Mouse (Mus musculus) midbrain, postnatal 0 days (tissue): ENCODE data around the gene Plxnb2. TPM values are rescaled to one million over a fixed set of nuclear protein-coding genes. Genes with fewer than 3 reads are reported as not detected.

ENCODE experiments used
- ATAC-seq: fragments of 200-750 bp; cut with Nextera tagmentation; 2 replicates; pipeline ENCODE4 v1.8.0; 2017; ENCODE audit warnings: moderate number of reproducible peaks, mild to moderate bottlenecking, moderate TSS enrichment, moderate library complexity; ENCODE audit not compliant: low FRiP score
- DNase-seq: peaks from one replicate; pipeline ENCODE4 v3.0.0-alpha.2; 2015; ENCODE audit warnings: low spot score
- H3K27ac ChIP-seq: fragments of 300-500 bp; sonication (generic); 2 replicates; pipeline ENCODE4 v1.5.1; 2014; ENCODE audit warnings: low read depth, mild to moderate bottlenecking, low read length, mixed read lengths
- H3K27me3 ChIP-seq: fragments of 300-500 bp; sonication (generic); 2 replicates; pipeline ENCODE4 v1.6.1; 2014; ENCODE audit warnings: low read length, control low read depth, mixed read lengths; ENCODE audit not compliant: insufficient read depth
- H3K36me3 ChIP-seq: fragments of 300-500 bp; sonication (generic); 2 replicates; pipeline ENCODE4 v1.6.1; 2014; ENCODE audit warnings: low read length, control low read depth, mixed read lengths; ENCODE audit not compliant: insufficient read depth
- H3K4me1 ChIP-seq: fragments of 300-500 bp; sonication (generic); 2 replicates; pipeline ENCODE4 v1.6.1; 2014; ENCODE audit warnings: mild to moderate bottlenecking, control low read depth, antibody characterized with exemption, low read length, mixed read lengths; ENCODE audit not compliant: insufficient read depth
- H3K4me2 ChIP-seq: fragments of 300-500 bp; sonication (generic); 2 replicates; pipeline ENCODE4 v1.6.1; 2014; ENCODE audit warnings: low read depth, mild to moderate bottlenecking, low read length, mixed read lengths; ENCODE audit not compliant: poor library complexity, severe bottlenecking
- H3K4me3 ChIP-seq: fragments of 300-500 bp; sonication (generic); 2 replicates; pipeline ENCODE4 v1.5.1; 2014; ENCODE audit warnings: low read depth, mild to moderate bottlenecking, low read length, moderate library complexity
- H3K9ac ChIP-seq: fragments of 300-500 bp; sonication (generic); replicated peaks from 2 replicates; pipeline ENCODE4 v1.6.1; 2014; ENCODE audit warnings: mild to moderate bottlenecking, low read length, moderate library complexity, mixed read lengths; ENCODE audit not compliant: poor library complexity, severe bottlenecking
- H3K9me3 ChIP-seq: fragments of 300-500 bp; sonication (generic); 2 replicates; pipeline ENCODE4 v1.6.1; 2016; ENCODE audit warnings: low read length, control low read depth
- CTCF ChIP-seq: IDR thresholded peaks from 2 replicates; pipeline ENCODE4 v1.5.1; 2016; ENCODE audit warnings: antibody characterized with exemption, mild to moderate bottlenecking
- WGBS: fragments of 180-500 bp; shearing (Covaris S2); extraction: QIAGEN DNeasy Blood & Tissue Kit; methylation state at CpG from one replicate; pipeline ENCODE4 v1.1.7; 2014; 5-methylcytosine and 5-hydroxymethylcytosine counted together
- polyA plus RNA-seq: library from polyadenylated mRNA; unstranded; fragments of >200 nt; fragmentation: Nextera tagmentation; extraction: Ambion mirVana; gene quantifications from 2 replicates; pipeline ENCODE4 v1.2.1, GENCODE M21; 2015
- total RNA-seq: library from RNA; depleted of rRNA; stranded (reverse); fragments of >200 nt; gene quantifications from 2 replicates; pipeline ENCODE4 v1.2.3, GENCODE M21; 2014

Gene Plxnb2
- total and polyA plus RNA-seq, 2 experiments from 2014 or later: 50.4 to 199 TPM

DNA sequence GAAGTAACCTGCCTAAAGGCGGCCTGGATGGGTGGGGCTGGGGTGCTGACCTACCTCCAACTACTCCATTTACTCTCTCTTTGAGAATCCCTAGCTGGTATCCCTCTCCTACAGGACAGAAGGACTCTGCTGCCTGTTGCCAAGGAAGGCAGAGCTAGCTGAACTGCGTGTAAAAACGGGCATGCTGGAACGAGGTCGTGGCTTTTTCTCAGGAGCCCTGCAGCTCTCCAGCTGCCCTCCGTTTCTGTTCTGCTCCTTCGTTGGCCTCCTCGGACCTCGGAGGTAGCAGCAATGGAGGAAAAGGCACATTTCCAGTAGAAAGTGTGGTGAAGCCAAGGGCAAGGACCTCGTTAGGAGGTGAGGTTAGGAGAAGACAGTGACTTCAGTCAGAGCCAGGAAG lies 11.7 kb downstream of the Plxnb2 start:
- no peaks in the 10 kb centered on the region for H3K27me3 ChIP-seq
- no peaks in the 10 kb centered on the region for H3K9me3 ChIP-seq
- H3K36me3 ChIP-seq: peaks cover 47% of the 10 kb centered on the region
- 58% methylated on average over 10 of the region's 10 CpGs for WGBS
- ATAC-seq (no peak), DNase-seq (no peak)
- peaks cover 11% of the 10 kb centered on the region for H3K4me1 ChIP-seq
- H3K4me2 ChIP-seq: no peak overlapping the region
- no peak overlapping the region for H3K4me3 ChIP-seq
- no peak overlapping the region for H3K27ac ChIP-seq
- no peak for TF ChIP-seq CTCF
- H3K9ac ChIP-seq: no peak overlapping the region

DNA sequence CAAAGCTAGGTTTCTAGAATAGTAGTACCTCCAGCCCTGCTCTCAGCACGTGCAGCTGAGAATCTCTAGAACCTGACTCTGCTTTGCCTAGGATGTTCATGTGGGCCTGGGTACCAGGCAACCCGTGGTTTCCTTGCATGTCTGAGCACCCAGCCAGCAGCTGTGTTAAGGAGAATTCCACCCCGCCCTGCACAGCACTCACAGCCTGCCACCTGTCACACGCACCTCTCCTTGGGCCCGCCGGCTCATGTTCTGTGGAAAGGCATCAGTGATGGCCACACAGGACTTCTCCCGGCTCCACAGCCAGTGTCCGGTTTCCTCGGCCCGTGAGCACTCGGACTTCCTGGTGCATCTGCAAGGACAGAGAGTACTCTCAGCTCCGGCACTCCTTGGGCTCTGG lies 15.1 kb downstream of the Plxnb2 start:
- ATAC-seq: no peak
- Histone ChIP-seq H3K9me3 (no peaks in the 10 kb centered on the region), H3K27me3 (no peaks in the 10 kb centered on the region), H3K4me3 (no peak overlapping the region), H3K4me1 (no peaks in the 10 kb centered on the region), H3K36me3 (peaks cover 81% of the 10 kb centered on the region), H3K9ac (no peak overlapping the region), H3K4me2 (no peak overlapping the region), H3K27ac (no peak overlapping the region)
- TF ChIP-seq CTCF: no peak
- 95% methylated on average over 12 of the region's 12 CpGs for WGBS
- DNase-seq: no peak

DNA sequence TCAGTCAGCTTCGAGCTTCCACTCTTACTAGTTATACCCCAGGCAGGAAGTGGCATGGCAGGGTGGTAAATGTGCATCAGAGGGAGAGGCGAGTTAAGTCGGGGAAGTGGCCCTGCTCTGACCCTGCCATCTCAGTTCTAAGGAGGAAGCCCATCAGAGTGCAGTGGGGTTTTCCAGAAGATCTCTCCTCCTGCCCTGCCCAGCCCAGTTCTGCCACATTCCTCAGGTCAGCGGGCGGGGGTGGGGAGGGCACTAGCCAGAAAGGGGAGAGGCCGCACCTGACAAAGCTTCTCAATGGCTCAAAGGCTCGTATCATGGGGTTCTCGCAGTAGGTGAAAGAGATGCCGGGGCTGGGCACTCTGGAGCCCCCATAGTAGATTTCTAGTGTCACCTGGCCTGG lies 19.2 kb downstream of the Plxnb2 start:
- 91% methylated on average over 9 of the region's 9 CpGs for WGBS
- peaks cover 100% of the 10 kb centered on the region for H3K36me3 ChIP-seq
- H3K9ac ChIP-seq: no peak overlapping the region
- DNase-seq: no peak
- no peak overlapping the region for H3K27ac ChIP-seq
- no peak overlapping the region for H3K4me2 ChIP-seq
- no peaks in the 10 kb centered on the region for H3K4me1 ChIP-seq
- no peaks in the 10 kb centered on the region for H3K9me3 ChIP-seq
- ATAC-seq: no peak
- no peaks in the 10 kb centered on the region for H3K27me3 ChIP-seq
- H3K4me3 ChIP-seq: no peak overlapping the region
- no peak for TF ChIP-seq CTCF

DNA sequence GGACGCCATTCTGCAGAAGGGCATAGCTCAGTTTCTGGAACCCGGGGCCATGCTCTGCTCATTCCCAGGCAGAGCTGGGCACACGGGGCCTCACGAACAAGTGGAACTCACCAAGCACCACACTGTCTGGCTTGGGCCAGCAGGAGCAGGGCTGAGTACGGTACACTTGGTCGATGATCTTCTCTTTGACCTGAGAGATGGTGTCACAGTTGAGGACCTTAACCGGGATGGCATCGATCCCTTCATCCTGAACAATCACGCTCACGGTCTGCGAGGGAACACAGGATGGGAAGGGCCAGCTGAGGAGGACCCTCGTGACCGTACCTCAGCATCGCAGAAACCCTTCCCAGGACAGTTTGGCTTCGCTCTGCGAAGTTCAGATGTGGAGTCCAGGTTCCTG lies 22.1 kb downstream of the Plxnb2 start:
- H3K4me1 ChIP-seq: no peaks in the 10 kb centered on the region
- no peak overlapping the region for H3K4me2 ChIP-seq
- no peaks in the 10 kb centered on the region for H3K27me3 ChIP-seq
- TF ChIP-seq CTCF: no peak
- peaks cover 94% of the 10 kb centered on the region for H3K36me3 ChIP-seq
- H3K4me3 ChIP-seq: no peak overlapping the region
- no peak overlapping the region for H3K9ac ChIP-seq
- H3K9me3 ChIP-seq: no peaks in the 10 kb centered on the region
- DNase-seq: no peak
- H3K27ac ChIP-seq: no peak overlapping the region
- no peak for ATAC-seq
- 94% methylated on average over 16 of the region's 16 CpGs for WGBS

DNA sequence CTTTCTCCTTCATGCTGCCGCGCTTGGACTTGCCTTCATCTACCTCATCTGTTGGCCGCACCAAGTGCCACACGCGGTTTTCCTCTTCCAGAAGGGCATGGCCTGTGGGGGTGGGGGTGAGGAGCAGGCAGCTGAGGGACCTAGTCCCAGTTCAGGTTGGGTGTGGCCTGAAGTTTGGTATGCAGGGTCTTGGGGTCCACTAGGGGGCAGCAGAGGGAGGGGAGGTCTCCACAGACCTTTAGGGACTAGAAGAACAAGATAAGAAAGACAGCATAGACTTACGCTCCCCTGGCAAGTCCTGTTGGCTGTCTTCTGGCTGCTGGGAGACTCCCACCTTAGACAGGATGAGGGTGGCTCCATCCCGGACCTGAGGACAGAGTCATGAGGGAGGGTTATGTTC lies 22.6 kb downstream of the Plxnb2 start:
- TF ChIP-seq CTCF: peak; percentile 79

DNA sequence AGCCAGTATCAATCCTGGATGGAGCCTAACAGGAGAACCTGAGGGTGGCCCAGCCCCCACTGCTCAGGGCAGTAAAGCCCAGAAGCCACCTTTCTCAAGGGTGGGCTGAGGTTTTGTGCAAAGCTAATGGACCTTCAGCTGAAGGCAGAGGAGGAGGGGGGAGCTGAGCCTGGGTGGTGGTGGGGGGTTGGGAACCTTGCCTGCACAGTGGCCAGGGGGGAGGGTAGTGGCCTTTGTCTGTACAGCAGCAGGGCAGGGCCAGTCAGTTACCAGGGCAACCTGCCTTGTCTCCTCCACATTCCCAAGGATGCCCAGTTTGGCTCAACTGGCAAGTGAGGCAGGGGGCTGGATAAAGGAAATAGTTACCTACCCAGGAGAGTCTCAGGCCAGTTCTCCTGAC lies 28.3 kb downstream of the Plxnb2 start:
- no peak overlapping the region for H3K27ac ChIP-seq
- ATAC-seq: no peak
- H3K4me1 ChIP-seq: peaks cover 21% of the 10 kb centered on the region
- no peaks in the 10 kb centered on the region for H3K27me3 ChIP-seq
- peak; percentile 37 for DNase-seq
- H3K4me2 ChIP-seq: no peak overlapping the region
- H3K9ac ChIP-seq: no peak overlapping the region
- no peak for TF ChIP-seq CTCF
- H3K4me3 ChIP-seq: no peak overlapping the region
- peaks cover 32% of the 10 kb centered on the region for H3K36me3 ChIP-seq
- no peaks in the 10 kb centered on the region for H3K9me3 ChIP-seq

More for the DNA sequence above, 22.6 kb downstream of the Plxnb2 start:
- DNase-seq (peak; percentile 65), ATAC-seq (0 out of 2 replicates have a peak, but pooled peaks have one; percentile 21)
- Histone ChIP-seq H3K4me2 (no peak overlapping the region), H3K36me3 (peaks cover 89% of the 10 kb centered on the region), H3K27ac (no peak overlapping the region), H3K9ac (no peak overlapping the region), H3K27me3 (no peaks in the 10 kb centered on the region), H3K9me3 (no peaks in the 10 kb centered on the region), H3K4me1 (no peaks in the 10 kb centered on the region), H3K4me3 (no peak overlapping the region)
- WGBS: 64% methylated on average over 7 of the region's 7 CpGs
